Mouse (Mus musculus) forebrain, embryonic 12.5 days (tissue): Measurements from ENCODE around the gene Tbc1d8b. TPM values are rescaled to one million over a fixed set of nuclear protein-coding genes. Genes with fewer than 3 reads are reported as not detected.

ENCODE experiments used
- ATAC-seq: fragments of 200-750 bp; cut with Nextera tagmentation; 2 replicates; pipeline ENCODE4 v1.8.0; 2017; ENCODE audit warnings: moderate TSS enrichment; ENCODE audit not compliant: low FRiP score
- H3K27ac ChIP-seq: fragments of 300-500 bp; sonication (generic); 2 replicates; pipeline ENCODE4 v1.5.1; 2016; ENCODE audit warnings: mild to moderate bottlenecking
- H3K27me3 ChIP-seq: fragments of 300-500 bp; sonication (generic); 2 replicates; pipeline ENCODE4 v1.6.1; 2016; ENCODE audit warnings: mild to moderate bottlenecking
- H3K36me3 ChIP-seq: fragments of 300-500 bp; sonication (generic); replicated peaks from 2 replicates; pipeline ENCODE4 v1.6.1; 2016; ENCODE audit warnings: mild to moderate bottlenecking
- H3K4me1 ChIP-seq: fragments of 300-500 bp; sonication (generic); 2 replicates; pipeline ENCODE4 v1.6.1; 2016
- H3K4me2 ChIP-seq: fragments of 300-500 bp; sonication (generic); 2 replicates; pipeline ENCODE4 v1.6.1; 2016; ENCODE audit warnings: mild to moderate bottlenecking, moderate library complexity
- H3K4me3 ChIP-seq: fragments of 300-500 bp; sonication (generic); replicated peaks from 2 replicates; pipeline ENCODE4 v1.5.1; 2016; ENCODE audit warnings: mild to moderate bottlenecking
- H3K9ac ChIP-seq: fragments of 300-500 bp; sonication (generic); 2 replicates; pipeline ENCODE4 v1.6.1; 2016; ENCODE audit warnings: mild to moderate bottlenecking
- H3K9me3 ChIP-seq: fragments of 300-500 bp; sonication (generic); 2 replicates; pipeline ENCODE4 v1.6.1; 2016
- WGBS: fragments of 180-500 bp; shearing (Covaris S2); methylation state at CpG from one replicate; pipeline ENCODE4 v1.1.7; 2016; 5-methylcytosine and 5-hydroxymethylcytosine counted together
- polyA plus RNA-seq: library from polyadenylated mRNA; unstranded; fragments of >200 nt; fragmentation: Nextera tagmentation; extraction: Ambion mirVana; gene quantifications from 2 replicates; pipeline ENCODE4 v1.2.1, GENCODE M21; 2016

The Tbc1d8b gene
- polyA plus RNA-seq, result 1.7 and 1.8 TPM in 2 replicates

GRCm38 (mm10) chrX:139684775-139685695, at the start of gene Tbc1d8b:
TSS of gene Tbc1d8b (plus strand) at chrX:139684996.
- peak; percentile 99 for ATAC-seq
- Histone ChIP-seq H3K9ac (peak within 1 kb of the TSS; percentile 56), H3K4me2 (peak within 1 kb of the TSS; percentile 65), H3K9me3 (no peaks in the 10 kb centered on the region), H3K4me3 (peak within 1 kb of the TSS; percentile 48), H3K4me1 (no peaks in the 10 kb centered on the region), H3K27ac (no peak within 1 kb of the TSS), H3K27me3 (0 out of 2 replicates have a peak, but pooled peaks cover 17% of the 10 kb centered on the region), H3K36me3 (no peaks in the 10 kb centered on the region)
- 15% methylated on average over 43 of the region's 43 CpGs for WGBS

GRCm38 (mm10) chrX:139639744-139640143, 45.1 kb upstream of the Tbc1d8b start:
- WGBS, result 88% methylated on average over 2 of the region's 2 CpGs
- H3K9ac ChIP-seq, result no peak overlapping the region

GRCm38 (mm10) chrX:139640418-139640817, 44.4 kb upstream of the Tbc1d8b start:
- no peaks in the 10 kb centered on the region for H3K9me3 ChIP-seq
- 0 out of 2 replicates have a peak, but pooled peaks cover 3% of the 10 kb centered on the region for H3K27me3 ChIP-seq
- H3K27ac ChIP-seq, result no peak overlapping the region
- no peak overlapping the region for H3K4me2 ChIP-seq
- H3K36me3 ChIP-seq, result no peaks in the 10 kb centered on the region
- no peak overlapping the region for H3K4me3 ChIP-seq
- no peak for ATAC-seq
- H3K9ac ChIP-seq, result no peak overlapping the region
- no peaks in the 10 kb centered on the region for H3K4me1 ChIP-seq

More at GRCm38 (mm10) chrX:139639744-139640143, 45.1 kb upstream of the Tbc1d8b start:
- no peak overlapping the region for H3K4me3 ChIP-seq
- no peaks in the 10 kb centered on the region for H3K4me1 ChIP-seq
- ATAC-seq, result no peak
- no peaks in the 10 kb centered on the region for H3K9me3 ChIP-seq
- no peak overlapping the region for H3K27ac ChIP-seq
- H3K27me3 ChIP-seq, result 0 out of 2 replicates have a peak, but pooled peaks cover 3% of the 10 kb centered on the region
- H3K4me2 ChIP-seq, result no peak overlapping the region
- H3K36me3 ChIP-seq, result no peaks in the 10 kb centered on the region

GRCm38 (mm10) chrX:139652226-139652625, 32.6 kb upstream of the Tbc1d8b start:
- no peak for ATAC-seq
- WGBS, result 74% methylated on average over 5 of the region's 5 CpGs

GRCm38 (mm10) chrX:139653292-139653691, 31.5 kb upstream of the Tbc1d8b start:
- no peak overlapping the region for H3K27ac ChIP-seq
- no peak overlapping the region for H3K9ac ChIP-seq
- no peak overlapping the region for H3K4me2 ChIP-seq
- no peaks in the 10 kb centered on the region for H3K4me1 ChIP-seq
- H3K36me3 ChIP-seq, result no peaks in the 10 kb centered on the region
- H3K27me3 ChIP-seq, result peaks cover 6% of the 10 kb centered on the region; the same call in 1 of the 2 replicates
- WGBS, result 100% methylated on average over 3 of the region's 3 CpGs
- no peak overlapping the region for H3K4me3 ChIP-seq
- ATAC-seq, result no peak
- H3K9me3 ChIP-seq, result no peaks in the 10 kb centered on the region

More at GRCm38 (mm10) chrX:139652226-139652625, 32.6 kb upstream of the Tbc1d8b start:
- Histone ChIP-seq H3K4me2 (no peak overlapping the region), H3K9me3 (no peaks in the 10 kb centered on the region), H3K27me3 (peaks cover 6% of the 10 kb centered on the region; the same call in 1 of the 2 replicates), H3K9ac (no peak overlapping the region), H3K4me1 (no peaks in the 10 kb centered on the region), H3K4me3 (no peak overlapping the region), H3K27ac (no peak overlapping the region), H3K36me3 (no peaks in the 10 kb centered on the region)

- Histone ChIP-seq H3K9me3 (no peaks in the 10 kb centered on the region), H3K4me1 (no peaks in the 10 kb centered on the region), H3K27me3 (peaks cover 6% of the 10 kb centered on the region; the same call in 1 of the 2 replicates), H3K9ac (no peak overlapping the region), H3K4me3 (no peak overlapping the region), H3K27ac (no peak overlapping the region), H3K4me2 (no peak overlapping the region), H3K36me3 (no peaks in the 10 kb centered on the region)
- 76% methylated on average over 5 of the region's 5 CpGs for WGBS
- ATAC-seq, result no peak
Observed at GRCm38 (mm10) chrX:139654350-139655063, 30.3 kb upstream of the Tbc1d8b start.

GRCm38 (mm10) chrX:139662111-139662510, 22.7 kb upstream of the Tbc1d8b start:
- H3K36me3 ChIP-seq, result no peaks in the 10 kb centered on the region
- H3K4me1 ChIP-seq, result no peaks in the 10 kb centered on the region
- no peak overlapping the region for H3K4me3 ChIP-seq
- no peak overlapping the region for H3K4me2 ChIP-seq
- H3K27ac ChIP-seq, result no peak overlapping the region
- WGBS, result 64% methylated on average over 1 of the region's 1 CpGs
- no peak for ATAC-seq
- H3K9ac ChIP-seq, result no peak overlapping the region
- H3K9me3 ChIP-seq, result no peaks in the 10 kb centered on the region
- H3K27me3 ChIP-seq, result no peaks in the 10 kb centered on the region

- no peak for ATAC-seq
- WGBS, result 85% methylated on average over 2 of the region's 2 CpGs
- H3K4me3 ChIP-seq, result no peak overlapping the region
- no peak overlapping the region for H3K4me2 ChIP-seq
- H3K27ac ChIP-seq, result no peak overlapping the region
- no peak overlapping the region for H3K9ac ChIP-seq
- H3K9me3 ChIP-seq, result no peaks in the 10 kb centered on the region
- H3K27me3 ChIP-seq, result no peaks in the 10 kb centered on the region
- H3K4me1 ChIP-seq, result no peaks in the 10 kb centered on the region
- no peaks in the 10 kb centered on the region for H3K36me3 ChIP-seq
Observed at GRCm38 (mm10) chrX:139665829-139666228, 19.0 kb upstream of the Tbc1d8b start.

- no peaks in the 10 kb centered on the region for H3K4me1 ChIP-seq
- WGBS, result 17% methylated on average over 8 of the region's 8 CpGs
- peak overlapping the region; percentile 48 for H3K4me3 ChIP-seq
- no peak overlapping the region for H3K9ac ChIP-seq
- peak overlapping the region; percentile 65 for H3K4me2 ChIP-seq
- 0 out of 2 replicates have a peak, but pooled peaks cover 17% of the 10 kb centered on the region for H3K27me3 ChIP-seq
- no peaks in the 10 kb centered on the region for H3K9me3 ChIP-seq
- H3K36me3 ChIP-seq, result no peaks in the 10 kb centered on the region
- no peak overlapping the region for H3K27ac ChIP-seq
- peak; percentile 34; the same call in 1 of the 2 replicates for ATAC-seq
Observed at GRCm38 (mm10) chrX:139684410-139684774, 404 bp upstream of the Tbc1d8b start.

- no peak within 1 kb of the TSS for H3K4me3 ChIP-seq
Observed at GRCm38 (mm10) chrX:139714381-139714780, 29.6 kb downstream of the Tbc1d8b start, which contains the start of gene Gm15013. TSS of gene Gm15013 (minus strand) at chrX:139714481.

GRCm38 (mm10) chrX:139722350-139722749, 37.6 kb downstream of the Tbc1d8b start:
- no peak for ATAC-seq
- H3K27me3 ChIP-seq, result peaks cover 4% of the 10 kb centered on the region
- H3K36me3 ChIP-seq, result no peaks in the 10 kb centered on the region
- H3K4me2 ChIP-seq, result no peak overlapping the region
- H3K9ac ChIP-seq, result no peak overlapping the region
- 95% methylated on average over 2 of the region's 2 CpGs for WGBS
- H3K4me3 ChIP-seq, result no peak overlapping the region
- no peak overlapping the region for H3K27ac ChIP-seq
- H3K4me1 ChIP-seq, result no peaks in the 10 kb centered on the region
- no peaks in the 10 kb centered on the region for H3K9me3 ChIP-seq

More at GRCm38 (mm10) chrX:139714381-139714780, 29.6 kb downstream of the Tbc1d8b start, which contains the start of gene Gm15013:
- H3K9me3 ChIP-seq, result no peaks in the 10 kb centered on the region
- WGBS, result 91% methylated on average over 8 of the region's 8 CpGs
- no peaks in the 10 kb centered on the region for H3K27me3 ChIP-seq
- H3K4me1 ChIP-seq, result no peaks in the 10 kb centered on the region
- H3K9ac ChIP-seq, result no peak within 1 kb of the TSS
- no peak within 1 kb of the TSS for H3K4me2 ChIP-seq
- H3K27ac ChIP-seq, result no peak within 1 kb of the TSS
- ATAC-seq, result no peak
- H3K36me3 ChIP-seq, result no peaks in the 10 kb centered on the region

- no peaks in the 10 kb centered on the region for H3K9me3 ChIP-seq
- peaks cover 4% of the 10 kb centered on the region; the same call in 1 of the 2 replicates for H3K27me3 ChIP-seq
- ATAC-seq, result no peak
- H3K9ac ChIP-seq, result no peak overlapping the region
- H3K36me3 ChIP-seq, result no peaks in the 10 kb centered on the region
- 80% methylated on average over 3 of the region's 3 CpGs for WGBS
- no peaks in the 10 kb centered on the region for H3K4me1 ChIP-seq
- H3K4me2 ChIP-seq, result no peak overlapping the region
- no peak overlapping the region for H3K27ac ChIP-seq
- no peak overlapping the region for H3K4me3 ChIP-seq
Observed at GRCm38 (mm10) chrX:139730541-139730940, 45.7 kb downstream of the Tbc1d8b start.
